Mouse (Mus musculus) lung, postnatal 0 days (tissue): ENCODE data around the gene Aldoc.

Experiments used
- CTCF ChIP-seq: IDR thresholded peaks from 2 replicates; pipeline ENCODE4 v1.5.1; 2016; ENCODE audit warnings: antibody characterized with exemption, mild to moderate bottlenecking
- EP300 ChIP-seq: IDR thresholded peaks from 2 replicates; pipeline ENCODE4 v1.6.1; 2016; ENCODE audit warnings: antibody characterized with exemption, mild to moderate bottlenecking, control low read depth

DNA sequence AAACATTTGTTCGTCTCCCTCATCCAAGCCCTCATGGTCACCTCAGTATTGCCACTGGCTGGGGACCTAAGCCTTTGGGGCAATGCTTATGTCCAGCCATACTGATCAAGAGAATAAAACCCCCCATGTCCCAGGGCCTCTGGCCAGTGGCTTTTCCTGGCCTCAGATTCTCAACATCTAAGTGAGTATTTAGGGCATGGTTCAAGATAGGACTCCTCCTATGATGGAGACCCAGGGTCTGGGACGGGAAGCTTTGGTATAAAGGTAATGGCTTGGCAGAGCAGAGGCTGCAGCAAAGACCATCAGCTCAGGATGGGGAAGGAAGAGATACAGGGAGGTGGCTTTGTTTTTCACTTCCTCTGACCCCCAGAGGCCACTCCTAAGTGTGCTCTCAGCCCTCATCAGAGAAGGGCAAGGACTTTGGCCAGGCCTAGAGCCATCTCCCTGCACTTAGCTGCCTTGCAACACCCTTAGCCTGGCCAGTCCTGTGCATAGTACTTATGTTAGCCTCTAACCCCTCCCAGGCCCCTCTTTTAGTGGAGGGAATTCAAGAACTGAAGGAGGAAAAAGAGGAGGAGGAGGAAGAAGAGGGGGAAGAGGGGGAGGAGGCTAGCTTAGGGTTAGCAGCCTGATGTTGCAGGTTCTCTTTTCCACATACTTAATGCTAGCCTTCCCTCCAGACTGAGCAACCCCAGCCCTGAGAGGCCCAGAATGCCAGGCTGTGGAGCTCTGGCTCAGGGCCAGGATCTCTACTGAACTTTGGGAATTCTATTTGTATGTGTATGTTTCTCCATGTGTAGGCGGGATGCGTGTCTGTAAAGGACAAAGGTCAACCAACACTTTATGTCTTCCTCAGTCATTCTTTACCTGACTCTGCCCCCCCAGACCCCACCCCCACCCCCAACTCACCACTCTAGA lies 26.9 kb downstream of the Aldoc start:
- TF ChIP-seq CTCF (no peak), EP300 (no peak)
